ENCODE assay signal across 8 mouse cellular contexts in genomic region chr4:134543261-134543660, GRCm38 (mm10). TPM values are rescaled to one million over a fixed set of nuclear protein-coding genes. Genes with fewer than 3 reads are reported as not detected.
DNase-seq lines count a peak whose midpoint lies in the region; ATAC-seq lines count a peak whose summit lies in the region.

No protein-coding gene starts in this region.

- DNase-seq in adipocyte (ENCODE audit: low spot score), result peak; percentile 85
- peak; percentile 85 for DNase-seq in embryo, embryonic 10 days (ENCODE audit: low spot score)
- DNase-seq in gastrocnemius, postnatal 14 days, result peak; percentile 90
- peak; percentile 84 to 89 for DNase-seq in left cerebral cortex, postnatal 10 days (ENCODE audit: extremely low spot score in 1 of 2, low spot score in 2 of 2)
- peak; percentile 89 for DNase-seq in mesoderm, embryonic 11.5 days (ENCODE audit: low read depth, low spot score)
- DNase-seq in right cerebral cortex, postnatal 36 days (ENCODE audit: low spot score in 2 of 2), result peak; percentile 79 to 89
- peak; percentile 84 to 93 for DNase-seq in urinary bladder, postnatal 4 days (ENCODE audit: low spot score in 2 of 2)

- ATAC-seq in inflammation-experienced regulatory T-cells, adult 6 months, result peak; percentile 83

- intact Hi-C loops in gastrocnemius, postnatal 14 days (cut with DNase I; ENCODE audit: low total_unique reads), result loop anchor here (5.0 kb wide), 2 partner anchors 174 to 339 kb away; no protein-coding TSS in a partner anchor
- intact Hi-C loops in left cerebral cortex, postnatal 10 days (cut with DNase I), result loop anchor here (5.0 to 10.0 kb wide), 2 partner anchors 254 to 342 kb away; no protein-coding TSS in a partner anchor

RNA-seq across cellular contexts. Expression of gene Mtfr1l, which starts 8.1 kb away (rescaled TPM):
- 100 to 1,000 TPM; 113 to 118 TPM for total RNA-seq in gastrocnemius, postnatal 14 days (2021)
- 100 to 1,000 TPM in 1 of 3 experiments, 10 to 100 TPM in 2; 64.7 to 110 (median 89.2) TPM for polyA plus RNA-seq in inflammation-experienced regulatory T-cells, adult 6 months (2017; shearing (Covaris generic))
- total RNA-seq in left cerebral cortex, postnatal 10 days (2021), result 10 to 100 TPM; 82.8 to 84.5 TPM

RNA-seq across cellular contexts. Expression of gene Selenon, which starts 8.7 kb away (rescaled TPM):
- 10 to 100 TPM; 16.4 to 18.5 TPM for total RNA-seq in gastrocnemius, postnatal 14 days (2021)
- polyA plus RNA-seq in inflammation-experienced regulatory T-cells, adult 6 months (2017; shearing (Covaris generic)), result under 1 TPM; 0.44 to 0.63 (median 0.63) TPM
- 10 to 100 TPM; 17.6 to 19.7 TPM for total RNA-seq in left cerebral cortex, postnatal 10 days (2021)

RNA-seq across cellular contexts. Expression of gene Aunip, which starts 32.5 kb away (rescaled TPM):
- total RNA-seq in gastrocnemius, postnatal 14 days (2021), result under 1 TPM; 0.29 to 0.86 TPM
- 1 to 10 TPM in 1 of 3 experiments, under 1 TPM in 2; 0.44 to 7.2 (median 0.94) TPM for polyA plus RNA-seq in inflammation-experienced regulatory T-cells, adult 6 months (2017; shearing (Covaris generic))
- 1 to 10 TPM in 1 of 2 experiments, under 1 TPM in 1; 0.88 to 1.0 TPM for total RNA-seq in left cerebral cortex, postnatal 10 days (2021)

RNA-seq across cellular contexts. Expression of gene Paqr7, which starts 46.8 kb away (rescaled TPM):
- total RNA-seq in gastrocnemius, postnatal 14 days (2021), result 1 to 10 TPM; 3.9 to 5.4 TPM
- polyA plus RNA-seq in inflammation-experienced regulatory T-cells, adult 6 months (2017; shearing (Covaris generic)), result 10 to 100 TPM; 22.5 to 35.0 (median 31.7) TPM
- total RNA-seq in left cerebral cortex, postnatal 10 days (2021), result 10 to 100 TPM; 44.2 to 51.7 TPM

Comparison
In these comparisons a context has a peak if more than half of its experiments do, and no peak if none do; other contexts are left out.
1. Peak in every context shown above with its lines: DNase-seq and ATAC-seq.